Mouse (Mus musculus) c-Kit-positive CD71-positive TER-119-negative erythroid progenitor cells, embryonic 14.5 days (primary cell): Measurements from ENCODE around the gene C1ql2.

Experiments used
- DNase-seq: peaks from one replicate; pipeline ENCODE4 v3.0.0-alpha.2; 2013; ENCODE audit warnings: low read depth

C1ql2 gene

GRCm38 (mm10) chr1:120340419-120341171 lies at the start of gene C1ql2:
C1ql2 (plus strand) TSS chr1:120340582.
- DNase-seq: no peak

GRCm38 (mm10) chr1:120291709-120292108 lies 48.7 kb upstream of the C1ql2 start:
- no peak for DNase-seq

GRCm38 (mm10) chr1:120293803-120294202 lies 46.6 kb upstream of the C1ql2 start:
- DNase-seq: no peak

DNA sequence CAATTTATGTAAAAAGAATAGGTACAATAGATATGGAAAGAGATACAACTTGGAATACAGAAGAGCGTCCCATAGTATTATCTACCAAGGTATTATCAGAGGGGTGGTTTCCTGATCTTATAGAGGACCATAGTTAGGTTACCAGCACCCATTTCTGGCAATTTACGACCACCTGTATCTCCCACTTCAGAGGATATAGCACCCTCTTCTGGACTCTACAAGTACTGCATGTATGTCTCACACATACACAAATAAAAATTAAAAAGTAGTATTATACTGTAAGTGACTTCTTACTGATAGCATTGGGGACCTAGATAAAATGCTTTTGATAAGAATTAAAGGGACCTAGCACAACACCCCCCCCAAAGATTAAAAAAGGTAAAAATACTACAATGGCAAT lies 43.4 kb upstream of the C1ql2 start:
- DNase-seq: no peak

GRCm38 (mm10) chr1:120305801-120306200 lies 34.6 kb upstream of the C1ql2 start:
- no peak for DNase-seq

GRCm38 (mm10) chr1:120321270-120322021 lies 18.9 kb upstream of the C1ql2 start:
- DNase-seq: no peak

GRCm38 (mm10) chr1:120323131-120323561 lies 17.2 kb upstream of the C1ql2 start:
- no peak for DNase-seq

DNA sequence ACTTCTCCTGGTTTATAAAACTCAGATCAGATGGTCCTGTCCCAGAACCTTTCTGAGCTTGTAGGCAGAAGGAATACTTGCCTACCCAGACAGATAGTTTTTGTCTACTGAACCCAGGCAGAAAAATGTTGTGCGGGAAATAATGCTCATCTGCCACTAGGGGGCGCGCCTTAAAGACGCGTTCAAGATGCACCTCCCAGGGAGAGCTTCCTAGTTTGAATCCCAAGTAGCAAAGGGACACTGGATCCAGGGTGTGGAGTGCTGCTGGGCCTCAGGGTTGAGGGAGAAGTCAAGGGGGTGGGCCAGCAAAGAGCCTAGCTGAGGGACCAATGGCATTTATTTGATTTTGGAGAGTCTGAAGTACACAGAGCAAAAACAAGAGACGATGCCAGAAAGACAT lies 12.7 kb upstream of the C1ql2 start:
- peak; percentile 44 for DNase-seq

DNA sequence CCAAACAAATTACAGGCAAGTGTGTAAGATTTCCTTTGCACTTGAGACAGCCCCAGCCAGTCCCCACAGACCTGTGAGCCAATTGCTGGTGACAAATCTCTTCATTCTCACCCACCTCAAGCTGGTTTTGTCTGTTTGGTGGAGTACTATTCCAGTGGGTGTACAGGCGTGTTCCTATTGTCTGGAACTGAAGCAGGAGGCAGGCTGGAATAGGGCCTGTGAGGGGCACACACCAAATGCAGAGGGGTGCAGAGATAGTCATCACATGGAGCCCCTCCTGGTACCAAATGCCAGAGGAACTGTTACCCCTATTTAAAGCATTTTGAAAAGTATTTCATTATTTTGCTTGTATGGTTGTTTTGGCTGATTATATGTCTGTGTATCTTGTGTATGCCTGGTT lies 12.2 kb upstream of the C1ql2 start:
- DNase-seq: no peak

GRCm38 (mm10) chr1:120331841-120332240 lies 8.5 kb upstream of the C1ql2 start:
- DNase-seq: peak; percentile 14

- DNase-seq: no peak
These were observed 2.4 kb upstream of the C1ql2 start for GRCm38 (mm10) chr1:120337970-120338369.

GRCm38 (mm10) chr1:120341172-120341675 lies 842 bp downstream of the C1ql2 start:
- no peak for DNase-seq

DNA sequence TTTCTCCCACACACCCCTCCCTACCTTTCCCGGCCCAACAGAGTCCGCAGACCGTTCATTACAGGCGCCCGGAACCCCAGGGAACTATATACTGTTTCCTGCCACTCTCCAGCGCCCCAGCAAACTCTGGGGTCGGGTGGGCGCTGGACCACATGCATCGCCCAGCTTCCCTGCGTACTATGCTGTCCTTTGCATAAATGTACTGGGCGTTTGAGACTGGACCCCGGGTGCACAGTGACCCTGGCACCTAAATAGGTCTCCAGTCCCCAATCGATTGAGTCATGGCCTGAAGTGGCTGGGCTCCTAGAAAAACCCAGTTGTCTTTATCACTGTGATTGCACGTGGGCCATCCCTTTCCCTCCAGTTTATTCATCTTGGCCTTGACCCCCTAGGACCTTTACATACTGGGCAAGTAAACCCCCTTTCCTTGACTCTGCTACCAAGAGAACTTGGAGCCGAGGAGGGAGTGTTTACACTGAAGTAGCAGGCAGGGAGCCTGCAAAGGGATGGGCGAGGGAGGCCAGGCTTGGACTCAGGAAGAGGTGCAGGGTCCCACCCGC lies 1.5 kb downstream of the C1ql2 start:
- DNase-seq: no peak

DNA sequence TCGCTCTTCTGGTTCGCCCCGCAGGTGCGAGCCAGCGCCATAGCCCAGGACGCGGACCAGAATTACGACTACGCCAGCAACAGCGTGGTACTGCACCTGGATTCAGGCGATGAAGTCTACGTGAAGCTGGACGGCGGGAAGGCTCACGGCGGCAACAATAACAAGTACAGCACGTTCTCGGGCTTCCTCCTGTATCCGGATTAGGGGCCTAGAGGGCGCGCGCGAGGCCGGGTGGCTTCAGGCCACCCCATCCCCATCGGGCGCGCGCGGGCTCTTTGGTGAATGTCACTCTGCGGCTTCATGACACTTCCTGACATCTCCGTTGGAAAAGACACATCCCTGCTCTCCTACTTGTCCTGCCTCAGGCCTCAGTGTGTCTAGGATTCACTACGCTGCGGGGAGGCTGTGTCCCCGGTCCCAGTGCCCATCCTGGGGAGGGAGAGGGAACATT lies 2.0 kb downstream of the C1ql2 start:
- peak; percentile 3 for DNase-seq

DNA sequence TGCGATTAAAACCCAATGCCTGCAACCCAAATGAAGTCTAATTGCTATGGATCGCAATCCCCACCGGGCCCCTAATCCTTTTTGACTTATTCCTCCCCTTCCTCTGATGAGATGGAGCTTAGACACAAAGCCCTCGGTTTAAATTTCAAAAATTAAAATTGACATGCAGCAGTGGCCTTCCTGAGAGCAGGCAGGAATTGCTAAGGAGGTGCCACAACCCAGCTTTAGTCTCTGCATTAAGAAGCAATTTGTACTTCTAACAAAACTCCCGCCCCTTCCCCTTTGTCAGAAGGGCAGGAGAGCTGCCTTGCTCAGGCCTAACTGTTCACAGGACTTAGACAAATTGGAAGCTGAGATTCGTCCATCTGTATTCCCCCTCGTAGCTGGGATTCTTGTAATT lies 4.6 kb downstream of the C1ql2 start:
- no peak for DNase-seq

- no peak for DNase-seq
These were observed 14.0 kb downstream of the C1ql2 start for GRCm38 (mm10) chr1:120354387-120354786.

DNA sequence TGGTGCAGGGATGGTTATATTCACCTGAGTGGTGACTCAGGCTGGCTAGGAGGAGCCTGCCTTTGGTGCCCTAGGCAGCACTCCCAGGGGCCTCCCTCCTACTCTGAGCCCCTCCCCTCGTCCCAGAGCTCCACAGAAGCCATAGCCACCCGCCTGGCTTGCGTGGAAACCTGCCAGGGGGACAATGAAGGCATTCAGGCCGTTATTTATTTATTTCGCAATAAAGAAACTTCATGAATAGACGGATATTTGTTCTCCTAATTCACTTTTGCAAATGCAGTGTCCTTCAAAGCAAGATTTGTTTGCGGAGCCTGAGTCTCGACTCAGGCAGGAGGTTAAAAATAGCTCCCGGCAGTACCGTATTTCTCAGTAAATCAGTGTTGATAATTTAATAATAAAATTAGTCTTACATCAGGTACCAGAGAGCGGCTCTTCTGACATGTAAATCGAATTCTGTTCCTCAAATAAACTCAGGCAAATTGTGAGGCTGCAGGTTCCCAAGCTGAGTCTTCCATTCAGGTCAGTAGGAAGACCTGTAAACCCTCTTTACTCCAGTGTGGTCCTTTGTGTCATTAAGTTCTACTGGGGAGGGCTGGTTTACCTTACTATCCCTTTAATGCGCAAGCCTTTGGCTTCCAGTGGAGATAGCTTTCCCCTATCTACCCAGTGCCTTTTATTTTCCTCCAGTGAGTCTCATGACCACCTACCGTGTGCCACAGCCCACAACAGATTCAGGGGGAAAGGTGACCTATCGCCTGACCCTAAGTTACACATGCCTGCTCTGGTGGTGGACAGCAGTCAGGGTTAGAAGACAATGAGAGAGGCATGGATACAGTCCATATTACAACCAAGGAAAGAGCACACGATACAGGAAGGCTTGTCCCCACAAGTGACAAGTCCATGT lies 17.2 kb downstream of the C1ql2 start:
- no peak for DNase-seq

GRCm38 (mm10) chr1:120363638-120364037 lies 23.3 kb downstream of the C1ql2 start:
- no peak for DNase-seq

DNA sequence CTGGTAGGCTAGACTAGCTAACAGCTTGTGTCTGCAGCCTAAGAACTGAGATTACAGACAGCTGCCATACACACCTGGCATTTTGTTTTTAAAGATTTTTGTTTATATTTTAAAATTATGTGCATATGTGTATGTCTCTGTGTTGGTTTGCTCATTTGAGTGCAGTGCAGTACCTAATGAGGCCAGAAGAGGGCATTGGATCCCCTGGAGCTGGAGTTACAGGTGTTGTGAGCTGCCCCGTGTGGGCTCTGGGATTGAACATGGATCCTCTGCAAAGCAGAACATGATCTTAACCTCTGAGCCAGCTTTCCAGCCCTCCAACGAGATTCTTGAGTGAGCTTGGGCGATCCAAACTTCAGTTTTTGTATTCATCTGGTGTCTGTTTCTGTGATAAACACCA lies 27.8 kb downstream of the C1ql2 start:
- no peak for DNase-seq

DNA sequence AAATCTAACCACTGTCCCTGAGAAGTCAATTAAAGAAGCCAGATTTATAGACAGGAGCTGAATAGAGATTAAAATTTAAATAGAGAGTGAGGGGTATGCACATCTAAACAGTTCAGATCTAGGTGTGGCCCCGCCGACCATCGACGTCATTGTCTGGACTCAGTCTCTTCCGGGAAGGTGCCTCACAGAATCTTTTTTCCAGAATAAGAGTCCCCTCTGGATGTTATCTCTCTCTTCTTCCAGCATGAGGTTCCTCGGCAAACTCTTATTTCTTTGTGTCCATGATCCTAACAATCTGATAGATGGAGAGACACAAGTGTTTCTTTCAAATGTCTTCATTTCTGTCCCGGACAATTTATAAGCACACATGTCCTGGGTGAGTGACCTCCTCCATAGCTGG lies 33.7 kb downstream of the C1ql2 start:
- DNase-seq: no peak

GRCm38 (mm10) chr1:120374832-120375231 lies 34.5 kb downstream of the C1ql2 start:
- no peak for DNase-seq
